Mouse (Mus musculus) hindbrain, embryonic 12.5 days (tissue): Measurements from ENCODE around the gene Tmem184b. TPM values are rescaled to one million over a fixed set of nuclear protein-coding genes. Genes with fewer than 3 reads are reported as not detected.

Source experiments
- ATAC-seq: fragments of 200-750 bp; cut with Nextera tagmentation; 2 replicates; pipeline ENCODE4 v1.8.0; 2017; ENCODE audit warnings: moderate TSS enrichment; ENCODE audit not compliant: low FRiP score
- H3K27ac ChIP-seq: fragments of 300-500 bp; sonication (generic); 2 replicates; pipeline ENCODE4 v1.5.1; 2016; ENCODE audit warnings: mild to moderate bottlenecking
- H3K27me3 ChIP-seq: fragments of 300-500 bp; sonication (generic); 2 replicates; pipeline ENCODE4 v1.6.1; 2016; ENCODE audit warnings: mild to moderate bottlenecking
- H3K36me3 ChIP-seq: fragments of 300-500 bp; sonication (generic); 2 replicates; pipeline ENCODE4 v1.6.1; 2016; ENCODE audit warnings: mild to moderate bottlenecking
- H3K4me1 ChIP-seq: fragments of 300-500 bp; sonication (generic); 2 replicates; pipeline ENCODE4 v1.6.1; 2016
- H3K4me2 ChIP-seq: fragments of 300-500 bp; sonication (generic); replicated peaks from 2 replicates; pipeline ENCODE4 v1.6.1; 2016; ENCODE audit warnings: mild to moderate bottlenecking
- H3K4me3 ChIP-seq: fragments of 300-500 bp; sonication (generic); 2 replicates; pipeline ENCODE4 v1.5.1; 2016; ENCODE audit warnings: mild to moderate bottlenecking
- H3K9ac ChIP-seq: fragments of 300-500 bp; sonication (generic); 2 replicates; pipeline ENCODE4 v1.6.1; 2016; ENCODE audit warnings: mild to moderate bottlenecking, moderate library complexity
- H3K9me3 ChIP-seq: fragments of 300-500 bp; sonication (generic); replicated peaks from 2 replicates; pipeline ENCODE4 v1.6.1; 2016; ENCODE audit warnings: mild to moderate bottlenecking
- WGBS: fragments of 180-500 bp; shearing (Covaris S2); methylation state at CpG from one replicate; pipeline ENCODE4 v1.1.7; 2016; 5-methylcytosine and 5-hydroxymethylcytosine counted together
- polyA plus RNA-seq: library from polyadenylated mRNA; unstranded; fragments of >200 nt; fragmentation: Nextera tagmentation; extraction: Ambion mirVana; gene quantifications from 2 replicates; pipeline ENCODE4 v1.2.1, GENCODE M21; 2016

The Tmem184b gene
- polyA plus RNA-seq, 1 experiment from 2014 or later: 46.2 TPM

DNA sequence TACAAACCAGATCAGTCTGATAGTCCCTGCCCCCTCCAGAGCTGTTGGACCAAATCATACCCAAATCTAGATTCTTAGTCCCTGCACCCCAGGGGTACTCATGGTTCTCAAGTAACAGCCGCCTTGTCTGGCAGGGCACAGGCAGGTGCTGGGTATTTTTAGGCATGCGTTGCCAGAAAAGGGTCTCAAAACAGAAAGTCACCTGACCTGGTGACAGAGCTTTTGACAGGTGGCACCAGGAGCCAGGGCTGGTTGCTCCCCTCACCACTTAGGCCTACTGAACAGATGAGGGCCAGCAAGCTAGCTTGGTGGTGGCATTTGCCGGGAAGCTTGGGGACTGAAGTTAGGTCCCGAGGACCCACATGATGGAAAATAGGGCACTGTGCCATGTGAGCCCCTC lies 3.2 kb upstream of the Tmem184b start:
- Histone ChIP-seq H3K4me3 (no peak overlapping the region), H3K4me2 (no peak overlapping the region), H3K4me1 (peaks cover 18% of the 10 kb centered on the region), H3K27ac (no peak overlapping the region), H3K9ac (no peak overlapping the region), H3K9me3 (no peaks in the 10 kb centered on the region), H3K36me3 (no peaks in the 10 kb centered on the region), H3K27me3 (peaks cover 10% of the 10 kb centered on the region; the same call in 1 of the 2 replicates)
- 83% methylated on average over 4 of the region's 4 CpGs for WGBS
- ATAC-seq: no peak

- WGBS: 80% methylated on average over 1 of the region's 1 CpGs
Measured at GRCm38 (mm10) chr15:79404277-79404676, 908 bp upstream of the Tmem184b start.

DNA sequence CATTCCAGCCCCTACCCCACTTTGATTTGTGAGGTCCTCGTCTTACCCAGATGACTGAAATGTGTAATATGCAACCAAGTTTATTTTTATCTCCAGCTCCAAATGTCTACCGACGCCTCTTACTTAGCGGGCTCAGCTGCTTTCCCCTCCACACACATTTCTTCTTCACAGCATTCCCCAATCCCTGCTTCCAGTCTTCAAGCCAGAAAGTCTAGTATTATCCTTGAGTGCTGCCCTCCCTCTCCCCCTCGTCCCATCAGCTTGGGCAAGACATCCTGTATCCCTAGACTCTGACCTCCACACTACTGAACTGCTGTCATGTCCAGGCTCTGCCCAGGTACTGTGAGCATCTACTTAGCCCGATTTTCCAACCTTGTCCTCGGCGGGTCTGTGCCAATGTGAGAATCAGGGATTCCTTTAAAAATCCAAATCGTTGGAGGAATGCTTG lies 418 bp upstream of the Tmem184b start:
- Histone ChIP-seq H3K4me1 (peaks cover 40% of the 10 kb centered on the region), H3K27ac (no peak overlapping the region), H3K36me3 (no peaks in the 10 kb centered on the region), H3K9ac (peak overlapping the region; percentile 96), H3K4me2 (peak overlapping the region; percentile 83), H3K27me3 (peaks cover 10% of the 10 kb centered on the region; the same call in 1 of the 2 replicates), H3K9me3 (no peaks in the 10 kb centered on the region), H3K4me3 (peak overlapping the region; percentile 94)
- ATAC-seq: 0 out of 2 replicates have a peak, but pooled peaks have one; percentile 1
- 19% methylated on average over 9 of the region's 9 CpGs for WGBS

More at GRCm38 (mm10) chr15:79404277-79404676, 908 bp upstream of the Tmem184b start:
- Histone ChIP-seq H3K4me3 (no peak overlapping the region), H3K4me2 (no peak overlapping the region), H3K9me3 (no peaks in the 10 kb centered on the region), H3K4me1 (peaks cover 40% of the 10 kb centered on the region), H3K36me3 (no peaks in the 10 kb centered on the region), H3K9ac (no peak overlapping the region), H3K27ac (no peak overlapping the region), H3K27me3 (peaks cover 10% of the 10 kb centered on the region; the same call in 1 of the 2 replicates)
- no peak for ATAC-seq

DNA sequence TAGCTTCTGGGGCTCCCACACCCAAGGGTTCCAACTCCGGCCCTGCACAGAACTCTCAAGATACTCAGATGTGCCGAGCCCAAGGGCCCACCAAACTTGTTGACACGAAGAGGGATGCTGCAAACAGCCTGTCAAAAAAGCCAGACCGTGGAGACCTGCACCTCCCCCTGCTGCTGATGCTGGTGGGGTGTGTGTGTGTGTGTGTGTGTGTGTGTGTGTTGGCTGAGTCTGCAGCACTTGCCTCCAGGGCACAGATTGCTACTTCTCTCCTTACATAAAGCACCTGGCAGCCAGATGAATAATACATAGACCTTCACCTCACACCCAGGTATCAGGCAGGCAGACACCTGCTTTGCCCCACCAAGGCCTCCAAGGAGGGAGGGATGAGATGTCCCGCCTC lies 1.2 kb downstream of the Tmem184b start:
- WGBS: 25% methylated on average over 5 of the region's 5 CpGs
- Histone ChIP-seq H3K4me3 (peak overlapping the region; percentile 94), H3K4me2 (peak overlapping the region; percentile 83), H3K9me3 (no peaks in the 10 kb centered on the region), H3K36me3 (no peaks in the 10 kb centered on the region), H3K9ac (peak overlapping the region; percentile 96), H3K27ac (peak overlapping the region; percentile 81; the same call in 1 of the 2 replicates), H3K27me3 (peaks cover 10% of the 10 kb centered on the region; the same call in 1 of the 2 replicates), H3K4me1 (peaks cover 40% of the 10 kb centered on the region)
- no peak for ATAC-seq

DNA sequence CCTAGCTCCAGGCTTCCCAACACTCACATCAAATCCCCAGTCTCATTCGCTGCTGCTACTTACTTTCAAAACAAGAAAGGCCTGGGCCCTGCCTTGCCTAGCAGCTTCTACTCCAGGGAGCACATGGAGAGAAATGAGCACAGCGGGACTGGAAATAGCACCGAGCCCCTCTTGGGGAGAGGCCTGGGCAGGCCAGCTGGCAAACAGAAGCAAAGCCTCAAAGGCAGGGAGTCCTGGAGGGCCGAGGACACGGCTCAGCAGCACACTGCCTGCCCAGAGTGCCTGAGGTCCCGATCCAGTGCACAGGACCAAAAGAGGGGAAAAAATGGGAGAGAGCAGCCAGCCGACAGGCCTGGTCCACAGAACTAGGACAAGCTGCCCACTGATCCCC lies 2.4 kb downstream of the Tmem184b start:
- no peak for ATAC-seq
- Histone ChIP-seq H3K9ac (peak overlapping the region; percentile 32; the same call in 1 of the 2 replicates), H3K27ac (0 out of 2 replicates have a peak overlapping the region, but pooled peaks have one; percentile 30), H3K9me3 (no peaks in the 10 kb centered on the region), H3K27me3 (peaks cover 10% of the 10 kb centered on the region; the same call in 1 of the 2 replicates), H3K4me2 (peak overlapping the region; percentile 83), H3K4me3 (no peak overlapping the region), H3K4me1 (peaks cover 40% of the 10 kb centered on the region), H3K36me3 (no peaks in the 10 kb centered on the region; the same call in 1 of the 2 replicates)
- WGBS: 55% methylated on average over 7 of the region's 7 CpGs

- no peak for ATAC-seq
- 63% methylated on average over 6 of the region's 6 CpGs for WGBS
- Histone ChIP-seq H3K4me3 (no peak overlapping the region), H3K4me1 (peaks cover 40% of the 10 kb centered on the region), H3K27ac (no peak overlapping the region), H3K27me3 (peaks cover 10% of the 10 kb centered on the region; the same call in 1 of the 2 replicates), H3K36me3 (no peaks in the 10 kb centered on the region; the same call in 1 of the 2 replicates), H3K9me3 (no peaks in the 10 kb centered on the region), H3K9ac (0 out of 2 replicates have a peak overlapping the region, but pooled peaks have one; percentile 32), H3K4me2 (peak overlapping the region; percentile 83; the same call in 1 of the 2 replicates)
Measured at GRCm38 (mm10) chr15:79400134-79400974, 3.0 kb downstream of the Tmem184b start.

DNA sequence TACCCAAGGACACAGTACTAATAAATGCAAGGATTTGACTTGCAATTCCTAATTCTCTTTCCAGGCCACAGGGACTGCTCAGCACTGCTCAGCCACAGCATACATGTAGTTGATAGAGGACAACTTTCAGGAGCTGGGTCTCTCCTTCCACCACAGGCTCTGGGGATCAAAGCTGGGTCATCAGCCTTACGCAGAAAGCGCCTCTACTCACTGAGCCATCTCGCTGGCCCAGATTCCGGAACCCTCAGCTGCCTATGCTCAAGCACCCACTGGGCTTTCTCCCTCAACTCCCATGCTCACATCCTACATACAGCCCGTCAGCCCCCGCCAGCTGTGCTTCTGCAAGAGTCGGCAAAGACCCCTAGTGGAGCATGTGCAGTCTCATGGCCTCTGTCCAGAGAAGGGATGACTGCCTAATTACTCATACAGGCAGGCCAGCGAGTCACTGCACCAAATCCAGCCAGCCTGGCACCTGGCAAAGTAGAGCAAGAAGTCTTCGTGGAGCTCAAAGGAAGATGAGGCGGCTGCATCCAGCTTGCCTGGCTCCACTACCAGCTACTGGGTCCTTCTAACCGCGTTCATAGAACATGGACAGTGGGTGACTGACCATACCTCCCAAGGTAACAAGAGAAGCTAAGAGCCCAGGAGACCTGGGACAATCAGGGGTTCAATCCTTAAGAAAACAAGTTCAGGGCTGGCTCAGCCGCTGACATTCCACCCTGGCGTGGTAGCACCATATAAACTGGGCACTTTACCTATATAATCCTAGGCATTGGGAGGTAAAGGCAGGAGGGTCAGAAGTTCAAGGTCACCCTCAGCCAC lies 3.9 kb downstream of the Tmem184b start:
- Histone ChIP-seq H3K4me1 (peaks cover 45% of the 10 kb centered on the region), H3K36me3 (no peaks in the 10 kb centered on the region; the same call in 1 of the 2 replicates), H3K9ac (no peak overlapping the region), H3K27me3 (peaks cover 6% of the 10 kb centered on the region; the same call in 1 of the 2 replicates), H3K27ac (no peak overlapping the region; the same call in 1 of the 2 replicates), H3K9me3 (no peaks in the 10 kb centered on the region), H3K4me3 (no peak overlapping the region), H3K4me2 (no peak overlapping the region)
- 88% methylated on average over 14 of the region's 14 CpGs for WGBS
- ATAC-seq: no peak

- no peak overlapping the region for H3K4me2 ChIP-seq
- no peaks in the 10 kb centered on the region for H3K9me3 ChIP-seq
- no peak for ATAC-seq
- H3K36me3 ChIP-seq: no peaks in the 10 kb centered on the region; the same call in 1 of the 2 replicates
- H3K4me3 ChIP-seq: no peak overlapping the region
- WGBS: 88% methylated on average over 11 of the region's 11 CpGs
- H3K27ac ChIP-seq: no peak overlapping the region
- H3K27me3 ChIP-seq: no peaks in the 10 kb centered on the region
- H3K9ac ChIP-seq: no peak overlapping the region
- peaks cover 53% of the 10 kb centered on the region for H3K4me1 ChIP-seq
Measured at GRCm38 (mm10) chr15:79396736-79397135, 6.6 kb downstream of the Tmem184b start.

DNA sequence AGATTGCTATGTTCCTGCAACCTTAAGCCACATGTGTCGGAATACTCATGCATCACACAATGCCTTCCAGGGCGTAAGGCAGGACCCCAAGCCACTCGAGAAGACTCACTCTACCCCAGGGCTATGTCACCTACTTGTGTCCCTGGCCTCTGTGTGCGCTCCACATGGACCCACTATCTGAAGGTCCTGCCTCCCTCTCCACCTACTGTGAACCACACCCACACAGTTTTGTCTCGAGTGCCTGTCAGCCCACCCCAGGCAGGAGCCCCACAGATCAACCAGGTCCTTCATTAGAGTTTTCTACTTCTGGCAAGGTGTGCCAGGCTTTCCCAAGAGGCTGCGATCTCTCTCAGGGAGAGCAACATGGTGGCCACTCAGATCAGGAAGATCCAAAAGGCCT lies 8.1 kb downstream of the Tmem184b start:
- H3K4me3 ChIP-seq: no peak overlapping the region
- no peaks in the 10 kb centered on the region; the same call in 1 of the 2 replicates for H3K36me3 ChIP-seq
- WGBS: 77% methylated on average over 6 of the region's 6 CpGs
- no peak overlapping the region for H3K4me2 ChIP-seq
- H3K27me3 ChIP-seq: no peaks in the 10 kb centered on the region
- H3K27ac ChIP-seq: no peak overlapping the region
- H3K4me1 ChIP-seq: peaks cover 48% of the 10 kb centered on the region
- no peak overlapping the region for H3K9ac ChIP-seq
- no peak for ATAC-seq
- no peaks in the 10 kb centered on the region for H3K9me3 ChIP-seq

GRCm38 (mm10) chr15:79394842-79395241 lies 8.5 kb downstream of the Tmem184b start:
- 77% methylated on average over 4 of the region's 4 CpGs for WGBS
- Histone ChIP-seq H3K27me3 (no peaks in the 10 kb centered on the region), H3K4me1 (peaks cover 44% of the 10 kb centered on the region), H3K27ac (no peak overlapping the region), H3K9me3 (no peaks in the 10 kb centered on the region), H3K4me3 (no peak overlapping the region), H3K36me3 (no peaks in the 10 kb centered on the region; the same call in 1 of the 2 replicates), H3K4me2 (no peak overlapping the region), H3K9ac (no peak overlapping the region)
- ATAC-seq: no peak

- Histone ChIP-seq H3K27me3 (no peaks in the 10 kb centered on the region), H3K4me1 (peaks cover 38% of the 10 kb centered on the region), H3K36me3 (no peaks in the 10 kb centered on the region; the same call in 1 of the 2 replicates), H3K27ac (no peak overlapping the region), H3K4me2 (no peak overlapping the region), H3K4me3 (no peak overlapping the region), H3K9ac (no peak overlapping the region), H3K9me3 (no peaks in the 10 kb centered on the region)
- 80% methylated on average over 6 of the region's 6 CpGs for WGBS
- no peak for ATAC-seq
Measured at GRCm38 (mm10) chr15:79393101-79393500, 10.3 kb downstream of the Tmem184b start.

- Histone ChIP-seq H3K9me3 (no peaks in the 10 kb centered on the region), H3K9ac (peak overlapping the region; percentile 13; the same call in 1 of the 2 replicates), H3K27ac (no peak overlapping the region), H3K36me3 (no peaks in the 10 kb centered on the region; the same call in 1 of the 2 replicates), H3K4me2 (no peak overlapping the region), H3K27me3 (no peaks in the 10 kb centered on the region), H3K4me3 (no peak overlapping the region), H3K4me1 (peaks cover 39% of the 10 kb centered on the region)
- 81% methylated on average over 5 of the region's 5 CpGs for WGBS
- ATAC-seq: no peak
Measured at GRCm38 (mm10) chr15:79392527-79392926, 10.8 kb downstream of the Tmem184b start.
